In genomic region chr10:84440181-84440540, GRCm38 (mm10) we compare ENCODE assay signal across 8 mouse cellular contexts. TPM values are rescaled to one million over a fixed set of nuclear protein-coding genes. Genes with fewer than 3 reads are reported as not detected.
DNase-seq lines count a peak whose midpoint lies in the region; ATAC-seq and TF ChIP-seq lines count a peak whose summit lies in the region.

No protein-coding gene starts in this region.

- 0 out of 4 replicates have a peak, but pooled peaks cover 0 to 4% of the 10 kb centered on the region in 2 experiments for H3K4me1 ChIP-seq in liver, embryonic 14.5 days (replicated peaks; ENCODE audit: control insufficient read depth in 2 of 2, insufficient read depth in 2 of 2, low read length in 1 of 2)

- H3K4me2 ChIP-seq in liver, embryonic 14.5 days (ENCODE audit: low read depth), result peak overlapping the region; percentile 62

- peaks cover 41% of the 10 kb centered on the region for H3K27me3 ChIP-seq in liver, embryonic 14.5 days (ENCODE audit: control insufficient read depth, insufficient read depth, low read length)

- H3K4me3 ChIP-seq in liver, embryonic 14.5 days (ENCODE audit: insufficient read depth in 1 of 2, low read depth in 2 of 2, low read length in 2 of 2), result peak overlapping the region; percentile 40 to 53

- TF ChIP-seq EP300 in liver, embryonic 14.5 days (IDR thresholded peaks at IDR 0.05; ENCODE audit: low read depth), result no peak

- H3K9ac ChIP-seq in liver, embryonic 14.5 days (replicated peaks), result no peak overlapping the region

- H3K36me3 ChIP-seq in liver, embryonic 14.5 days (replicated peaks; ENCODE audit: control insufficient read depth, insufficient read depth, low read depth), result no peaks in the 10 kb centered on the region

- WGBS in liver, embryonic 14.5 days (ENCODE audit: insufficient replicate concordance), result 1% methylated on average over 32 of the region's 32 CpGs

- ATAC-seq in liver, embryonic 14.5 days (ENCODE audit: insufficient read depth), result peak; percentile 13

- no peak for TF ChIP-seq CTCF in liver, embryonic 14.5 days (IDR thresholded peaks at IDR 0.05; ENCODE audit: low read depth)

- DNase-seq in frontal cortex, postnatal 14 days (ENCODE audit: low spot score in 2 of 2), result peak; percentile 37
- DNase-seq in frontal cortex, postnatal 10 days (ENCODE audit: low spot score in 2 of 2), result no peak
- peak; percentile 32 to 71 for DNase-seq in urinary bladder, adult 18-20 months (ENCODE audit: low spot score in 2 of 2)
- DNase-seq in urinary bladder, postnatal 14 days (ENCODE audit: low spot score), result no peak
- no peak for DNase-seq in liver, embryonic 14.5 days (ENCODE audit: low read depth in 3 of 3, low spot score in 3 of 3)
- DNase-seq in testis, postnatal 14 days (ENCODE audit: low spot score), result peak; percentile 17
- DNase-seq in layer of hippocampus, postnatal 25 days (ENCODE audit: extremely low spot score in 1 of 2, low spot score in 1 of 2), result no peak
- no peak for DNase-seq in left cerebral cortex, postnatal 10 days (ENCODE audit: extremely low spot score in 1 of 2, low spot score in 2 of 2)

- H3K27ac ChIP-seq in liver, embryonic 14.5 days, result no peak overlapping the region

- H3K9me3 ChIP-seq in liver, embryonic 14.5 days (ENCODE audit: control insufficient read depth, low read length), result no peaks in the 10 kb centered on the region

- intact Hi-C loops in left cerebral cortex, postnatal 10 days (cut with DNase I), result loop anchor here (10.0 kb wide), 2 partner anchors 275 to 375 kb away; no protein-coding TSS in a partner anchor

RNA-seq across cellular contexts. Expression of gene Nuak1, which starts 0.2 kb away (rescaled TPM):
- polyA plus RNA-seq in liver, embryonic 14.5 days (2012; rRNA removed), result 0.34 and 0.42 TPM in 2 replicates
- polyA plus RNA-seq in liver, embryonic 14.5 days (2014; fragmentation: Nextera tagmentation; extraction: Ambion mirVana), result 0.03 and 0.13 TPM in 2 replicates
- total RNA-seq in layer of hippocampus, postnatal 25 days (2021), result 10 to 100 TPM; 50.0 to 53.4 TPM
- total RNA-seq in left cerebral cortex, postnatal 10 days (2021), result 10 to 100 TPM; 47.7 to 55.0 TPM

Comparison
In these comparisons a context has a peak if more than half of its experiments do, and no peak if none do; other contexts are left out.
1. DNase-seq: peak in frontal cortex, postnatal 14 days (2 of 2), urinary bladder, adult 18-20 months (2 of 2) and testis, postnatal 14 days (single experiment); none in frontal cortex, postnatal 10 days (0 of 2), urinary bladder, postnatal 14 days (single experiment), liver, embryonic 14.5 days (0 of 3), layer of hippocampus, postnatal 25 days (0 of 2) and left cerebral cortex, postnatal 10 days (0 of 2).